Mouse (Mus musculus): ENCODE results near the gene Diaph2.

DNA sequence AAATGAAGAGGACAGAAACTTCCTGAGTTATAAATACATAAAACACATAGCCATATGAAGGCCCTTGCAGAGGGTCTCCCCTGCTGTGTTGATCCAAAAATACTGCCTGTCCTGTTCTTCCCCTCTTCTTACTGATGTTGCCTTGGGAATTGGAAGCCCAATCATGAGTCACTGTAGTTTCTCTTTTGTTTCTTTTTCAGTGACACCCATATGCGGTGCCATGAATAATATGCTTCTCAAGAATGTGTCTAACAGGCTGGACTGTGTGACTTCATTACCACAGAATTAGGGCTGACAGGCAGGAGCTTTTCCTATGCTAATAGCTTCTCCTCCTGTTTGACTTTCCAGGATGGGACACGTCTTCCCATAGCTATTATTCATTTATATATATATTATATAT lies 21.1 kb downstream of the Diaph2 start:
- no peak for TF ChIP-seq CTCF (IDR thresholded peaks at IDR 0.05; ENCODE audit: borderline replicate concordance, insufficient read depth, low read depth, low read length)
- TF ChIP-seq POLR2A (IDR thresholded peaks at IDR 0.05; ENCODE audit: borderline replicate concordance, insufficient read depth, low read length), result no peak
